Mouse (Mus musculus) lung, postnatal 0 days (tissue): ENCODE results near the gene Otub1.

Experiments
- CTCF ChIP-seq: IDR thresholded peaks from 2 replicates; pipeline ENCODE4 v1.5.1; 2016; ENCODE audit warnings: antibody characterized with exemption, mild to moderate bottlenecking
- EP300 ChIP-seq: IDR thresholded peaks from 2 replicates; pipeline ENCODE4 v1.6.1; 2016; ENCODE audit warnings: antibody characterized with exemption, mild to moderate bottlenecking, control low read depth

DNA sequence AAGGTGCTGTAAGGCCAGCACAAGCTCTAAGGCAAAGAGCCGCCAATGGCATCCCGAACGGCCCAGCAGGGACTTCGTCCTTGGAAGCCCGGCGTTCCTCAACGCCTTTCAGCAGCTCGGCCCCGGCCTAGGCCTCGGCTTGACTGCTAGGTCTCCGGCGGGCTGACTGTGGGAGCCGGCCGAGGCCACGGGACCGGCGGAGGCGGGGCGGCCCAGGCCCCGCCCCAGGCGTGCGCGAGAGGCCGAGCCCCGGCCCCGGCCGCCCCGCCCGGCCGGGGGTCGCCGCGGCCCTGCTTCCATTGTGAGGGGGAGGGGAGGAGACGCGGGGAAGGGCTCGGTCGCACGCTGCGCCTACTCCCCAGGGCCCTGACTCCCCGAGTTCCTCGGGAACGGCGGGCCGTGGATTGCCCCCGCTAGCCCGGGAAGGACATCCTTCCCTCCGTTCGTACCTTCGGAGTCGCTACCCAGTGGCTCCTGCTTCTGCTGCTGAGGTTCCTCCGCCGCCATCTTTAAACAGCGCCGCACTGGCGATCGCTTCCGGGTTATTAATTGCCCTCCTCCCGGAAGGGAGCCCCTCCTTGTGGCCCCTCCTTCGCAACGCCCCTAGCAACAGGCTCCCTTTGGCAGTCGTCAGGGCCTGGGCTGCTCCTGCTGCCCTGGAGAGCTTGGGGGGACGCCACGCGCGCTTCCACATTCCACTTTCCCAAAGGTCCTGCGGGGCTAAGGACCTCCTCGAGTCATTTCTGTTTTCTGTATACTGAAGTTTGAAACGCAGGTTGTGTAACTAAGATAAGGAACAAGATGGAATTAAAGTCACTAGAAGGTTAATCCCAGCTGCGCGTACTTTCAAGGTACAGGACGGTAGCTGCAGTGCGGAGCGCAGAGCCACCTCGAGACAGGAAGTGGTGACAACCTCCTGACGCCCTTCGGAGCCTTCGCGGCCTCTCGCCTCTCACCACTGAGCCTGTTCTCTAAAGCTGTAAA is at the start of gene Otub1:
- TF ChIP-seq CTCF (no peak), EP300 (no peak)
